Mouse (Mus musculus): ENCODE measurements around the gene Mcm7.

GRCm38 (mm10) chr5:138199576-138199975 lies 27.4 kb upstream of the Mcm7 start:
- TF ChIP-seq CTCF (IDR thresholded peaks at IDR 0.05) (peak; percentile 44), EP300 (IDR thresholded peaks at IDR 0.05) (no peak)

Data from lung, postnatal 0 days (tissue).